Mouse (Mus musculus) MEL (cell line): ENCODE results near the gene BC017158.

ENCODE experiments used
- CTCF ChIP-seq, 3 experiments: IDR thresholded peaks in 2 of 3; conservative IDR thresholded peaks in 1 of 3; 2 replicates each; pipeline ENCODE4 v1.5.1; 2011 to 2012; ENCODE audit warnings: low read length in 3 of 3, low read depth in 2 of 3, mild to moderate bottlenecking in 2 of 3, improper control_type of control experiment in 1 of 3, inconsistent platforms in 1 of 3, mixed read lengths in 1 of 3, moderate library complexity in 1 of 3; ENCODE audit not compliant: control insufficient read depth in 1 of 3, insufficient read depth in 1 of 3, poor library complexity in 1 of 3, severe bottlenecking in 1 of 3
- EP300 ChIP-seq, 2 experiments: IDR thresholded peaks; 2 replicates each; pipeline ENCODE4 v1.6.1; 2011; ENCODE audit warnings: improper control_type of control experiment in 2 of 2, low read length in 2 of 2, low read depth in 1 of 2, mild to moderate bottlenecking in 1 of 2
- GABPA ChIP-seq: IDR thresholded peaks from 2 replicates; pipeline ENCODE4 v1.6.1; 2012; ENCODE audit warnings: low read depth, mild to moderate bottlenecking, inconsistent platforms, low read length, improper control_type of control experiment, moderate library complexity
- MAFK ChIP-seq: IDR thresholded peaks from 2 replicates; pipeline ENCODE4 v1.6.1; 2011; ENCODE audit warnings: low read depth, mild to moderate bottlenecking, low read length, improper control_type of control experiment, borderline replicate concordance
- MAX ChIP-seq: IDR thresholded peaks from 2 replicates; pipeline ENCODE4 v1.6.1; 2011; ENCODE audit warnings: low read length, improper control_type of control experiment
- MYB ChIP-seq: IDR thresholded peaks from 2 replicates; pipeline ENCODE4 v1.6.1; 2011; ENCODE audit warnings: mild to moderate bottlenecking, low read depth, low read length, improper control_type of control experiment
- POLR2A ChIP-seq, 2 experiments: IDR thresholded peaks; 2 replicates each; pipeline ENCODE4 v1.6.1; 2011 to 2012; ENCODE audit warnings: low read length in 2 of 2, mild to moderate bottlenecking in 2 of 2, control low read depth in 1 of 2, improper control_type of control experiment in 1 of 2, low read depth in 1 of 2, moderate library complexity in 1 of 2; ENCODE audit not compliant: control insufficient read depth in 1 of 2, insufficient read depth in 1 of 2, poor library complexity in 1 of 2
- TBP ChIP-seq: IDR thresholded peaks from 2 replicates; pipeline ENCODE4 v1.8.0; 2011; ENCODE audit warnings: low read depth, low read length, improper control_type of control experiment
- TCF12 ChIP-seq: IDR thresholded peaks from 2 replicates; pipeline ENCODE4 v1.6.1; 2014; ENCODE audit warnings: low read depth, mild to moderate bottlenecking, inconsistent platforms, low read length, improper control_type of control experiment, moderate library complexity
- USF1 ChIP-seq: IDR thresholded peaks from 2 replicates; pipeline ENCODE4 v1.6.1; 2014; ENCODE audit warnings: low read depth, mild to moderate bottlenecking, inconsistent platforms, low read length, improper control_type of control experiment, moderate library complexity

GRCm38 (mm10) chr7:128242331-128242730 lies 55.6 kb downstream of the BC017158 start:
- TF ChIP-seq CTCF (IDR thresholded peaks at IDR 0.05 in 2 of 3, conservative IDR thresholded peaks at IDR 0.05 in 1 of 3; ENCODE audit: control insufficient read depth in 1 of 3, insufficient read depth in 1 of 3, low read depth in 2 of 3, low read length in 3 of 3, poor library complexity in 1 of 3, severe bottlenecking in 1 of 3) (no peak), USF1 (no peak), POLR2A (IDR thresholded peaks at IDR 0.05; ENCODE audit: control insufficient read depth in 1 of 2, insufficient read depth in 1 of 2, low read depth in 1 of 2, low read length in 2 of 2, poor library complexity in 1 of 2) (no peak), MAFK (no peak), MAX (no peak), TBP (no peak), EP300 (IDR thresholded peaks at IDR 0.05; ENCODE audit: low read depth in 1 of 2, low read length in 2 of 2) (no peak), TCF12 (no peak), GABPA (no peak), MYB (no peak)
